Mouse (Mus musculus) testis, postnatal 10 days (tissue): ENCODE results near the gene Myh2.

ENCODE experiments used
- DNase-seq: peaks from one replicate; pipeline ENCODE4 v3.0.0; 2021; ENCODE audit warnings: low spot score

Gene Myh2

DNA sequence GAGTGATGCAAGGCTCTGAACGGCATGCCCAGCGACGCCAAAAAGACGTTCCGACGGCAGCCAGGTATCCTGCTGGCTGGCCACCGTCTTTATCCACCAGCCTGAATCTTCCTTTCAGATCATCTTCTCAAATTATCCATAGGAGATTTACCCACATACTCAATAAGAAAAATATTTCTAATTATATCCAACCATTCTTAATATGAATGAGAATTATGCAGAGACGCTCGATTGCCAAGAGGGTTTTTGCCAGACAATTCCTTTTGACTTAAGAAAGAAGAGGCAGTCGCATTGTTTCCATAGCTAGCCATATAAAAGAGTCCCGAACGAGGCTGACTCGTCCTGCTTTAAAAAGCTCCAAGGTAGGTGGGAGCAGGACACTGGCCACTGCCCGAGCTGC is at the start of gene Myh2:
Myh2 (plus strand) TSS at position 301 of the 400 bp plus-strand sequence.
- no peak for DNase-seq

DNA sequence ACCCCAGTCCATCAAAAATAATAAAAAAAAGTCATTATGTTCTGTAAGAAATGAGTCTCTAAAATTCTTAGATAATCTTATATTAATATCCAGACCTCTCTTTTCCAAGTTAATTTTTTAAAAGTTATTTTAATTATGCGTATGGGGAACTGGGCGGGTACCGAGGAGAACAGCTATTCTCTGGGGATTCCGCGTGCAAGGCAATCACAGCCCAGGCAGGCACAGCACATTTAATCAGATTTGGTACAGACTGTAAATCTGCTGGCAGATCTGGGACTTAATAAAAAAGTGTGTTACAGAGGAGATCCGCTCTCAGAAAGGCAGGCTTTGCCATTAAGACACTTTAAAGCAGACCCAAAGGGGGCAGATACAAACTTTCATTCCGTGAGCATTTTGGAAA is 45.9 kb upstream of the Myh2 start:
- no peak for DNase-seq

DNA sequence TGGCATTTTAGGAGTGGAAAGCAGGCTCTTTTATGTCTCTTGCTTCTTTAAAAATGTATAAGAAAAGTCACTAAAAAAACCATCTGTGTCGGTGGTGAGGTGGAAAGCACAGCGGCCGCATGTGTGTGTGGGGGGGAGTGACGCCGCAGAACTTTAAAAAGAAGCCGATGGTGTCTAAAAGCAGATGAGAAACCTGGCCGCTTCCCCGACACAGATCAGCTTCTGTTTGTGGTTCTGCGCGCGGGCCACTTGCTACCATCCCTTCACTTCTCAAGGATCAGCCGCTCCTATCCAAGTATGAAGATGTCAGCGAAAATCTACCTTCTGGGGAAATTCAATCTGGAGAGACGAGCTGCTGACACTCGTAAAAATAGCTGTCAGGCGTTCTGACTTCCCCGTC is 45.5 kb upstream of the Myh2 start:
- no peak for DNase-seq

DNA sequence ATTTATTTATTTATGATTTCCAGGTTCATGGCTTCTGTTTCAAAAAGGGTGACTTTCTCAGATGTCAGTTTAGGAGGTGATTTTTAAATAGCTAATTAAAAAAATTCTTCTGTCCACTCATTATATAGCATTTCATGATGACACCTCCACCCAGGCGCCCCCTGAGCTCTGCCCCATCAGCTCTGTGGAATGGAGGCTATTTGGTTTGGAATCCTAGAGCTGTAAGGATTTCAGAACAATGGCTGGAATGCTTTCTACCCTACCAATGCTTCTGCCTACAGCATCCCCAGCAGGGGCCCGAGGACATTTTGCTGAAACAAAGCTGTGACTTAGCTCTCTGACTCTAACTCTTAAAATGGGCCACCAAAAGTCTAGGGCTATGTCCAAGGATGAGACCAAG is 37.3 kb upstream of the Myh2 start:
- DNase-seq, result no peak

DNA sequence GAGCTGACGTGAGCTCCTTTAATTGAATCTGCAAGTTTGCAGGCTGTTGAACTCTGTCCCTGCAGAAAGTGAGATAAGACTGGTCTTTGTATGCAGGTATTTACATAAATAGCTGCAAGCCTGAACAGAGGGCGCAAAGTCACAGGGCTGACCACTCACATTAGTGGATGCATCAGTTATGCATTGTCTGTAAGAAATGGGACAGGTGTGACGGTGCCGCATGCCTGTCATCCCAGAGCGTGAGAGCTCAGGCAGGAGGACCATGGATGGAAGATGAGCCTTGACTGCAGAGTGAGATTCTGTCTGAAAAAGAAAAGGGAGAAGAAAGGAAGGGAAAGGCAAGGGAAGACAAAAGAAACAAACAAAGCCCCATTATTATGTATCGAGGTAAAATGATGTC is 36.2 kb upstream of the Myh2 start:
- no peak for DNase-seq

DNA sequence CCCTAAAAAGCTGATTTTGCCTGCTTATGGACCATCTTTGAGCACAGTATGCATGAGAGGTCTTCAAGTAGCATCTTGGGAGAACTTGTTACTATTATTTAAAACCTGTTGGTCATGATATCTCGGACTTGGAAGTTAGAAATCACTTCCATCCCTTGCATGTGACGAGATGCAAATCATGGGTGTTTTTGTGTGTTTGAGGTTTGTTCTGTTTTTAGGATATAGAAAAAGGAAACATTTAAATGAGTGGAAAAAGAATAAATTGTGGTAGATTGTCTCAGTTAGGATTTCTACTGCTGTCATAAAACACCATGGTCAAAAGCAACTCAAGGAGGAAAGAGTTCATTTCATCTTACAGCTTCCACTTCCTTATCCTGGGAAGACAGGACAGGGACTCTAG is 35.3 kb upstream of the Myh2 start:
- no peak for DNase-seq

DNA sequence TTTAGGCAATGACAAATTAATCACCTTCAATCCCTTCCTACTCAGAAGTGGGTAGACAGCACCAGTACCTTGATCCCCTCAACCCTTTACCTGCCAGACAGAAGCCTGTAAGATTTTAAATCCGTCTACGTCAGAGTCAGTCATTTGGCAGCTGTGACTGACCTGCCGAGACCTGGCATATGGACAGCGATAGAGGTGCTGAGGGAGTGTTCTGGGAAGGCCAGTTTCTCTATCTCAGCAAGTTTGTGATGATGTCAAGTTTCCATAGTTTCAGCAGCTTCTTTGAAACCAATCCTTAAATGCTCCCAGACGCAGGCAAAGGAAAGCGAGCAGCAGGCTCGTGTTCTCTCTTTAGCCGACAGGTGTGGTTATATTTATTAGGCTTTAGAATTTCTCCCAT is 31.3 kb upstream of the Myh2 start:
- no peak for DNase-seq

DNA sequence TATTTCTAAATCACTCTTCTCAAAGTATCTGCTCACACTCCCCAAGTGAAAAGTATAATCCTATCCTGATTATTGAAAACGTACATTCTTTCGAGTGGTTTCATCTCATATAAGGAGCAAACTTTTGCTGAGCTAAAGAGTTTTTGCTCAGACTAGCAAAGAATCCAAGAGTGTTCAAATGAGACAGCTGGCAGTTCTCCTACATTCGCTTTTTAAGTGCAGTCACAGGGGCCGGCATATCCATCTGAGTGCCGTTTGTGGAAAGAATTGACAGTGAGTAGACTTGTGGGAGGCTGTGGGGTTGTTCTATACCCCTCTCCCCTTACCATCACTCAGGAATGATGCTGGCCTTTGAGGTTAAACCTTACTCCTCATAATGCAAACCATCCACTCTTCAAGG is 30.7 kb upstream of the Myh2 start:
- no peak for DNase-seq

DNA sequence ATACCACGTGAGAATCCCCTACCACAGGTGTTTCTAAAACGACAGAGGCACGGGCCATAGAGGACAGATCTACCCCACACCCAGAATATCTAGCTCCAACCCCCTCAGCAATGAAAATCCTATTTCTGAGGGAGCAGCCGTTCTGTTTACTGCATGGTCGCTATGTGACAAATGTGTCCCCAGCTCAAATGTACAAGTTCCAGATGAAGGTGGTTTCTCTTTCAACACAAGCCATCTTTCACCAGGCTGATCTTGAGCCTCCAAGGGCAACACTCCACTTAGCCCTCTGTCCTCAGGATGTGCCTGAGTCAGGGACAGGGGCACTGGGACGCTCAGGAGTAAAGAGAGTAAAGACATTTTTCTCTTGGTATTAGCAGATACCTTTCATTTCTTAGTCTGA is 29.8 kb upstream of the Myh2 start:
- DNase-seq, result no peak

DNA sequence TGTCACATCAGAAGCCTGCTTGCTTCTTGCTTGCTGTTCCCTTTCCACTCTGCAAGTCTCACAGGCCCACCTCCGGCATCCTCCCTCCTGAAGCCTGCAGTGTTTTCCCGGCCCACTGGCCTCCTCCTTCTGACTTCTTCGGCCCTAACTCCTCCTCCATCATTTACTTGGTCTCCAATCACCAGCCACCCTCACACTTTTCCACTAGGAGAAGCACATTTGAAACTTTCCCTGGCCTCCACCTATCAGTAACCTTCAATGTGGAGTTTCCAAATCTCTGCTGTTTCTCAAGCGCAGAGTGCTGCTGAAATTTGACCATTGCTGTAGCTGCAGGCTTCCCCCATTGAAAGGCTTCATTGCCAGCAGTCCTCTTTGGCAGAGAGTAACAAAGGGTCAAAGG is 28.8 kb upstream of the Myh2 start:
- no peak for DNase-seq

DNA sequence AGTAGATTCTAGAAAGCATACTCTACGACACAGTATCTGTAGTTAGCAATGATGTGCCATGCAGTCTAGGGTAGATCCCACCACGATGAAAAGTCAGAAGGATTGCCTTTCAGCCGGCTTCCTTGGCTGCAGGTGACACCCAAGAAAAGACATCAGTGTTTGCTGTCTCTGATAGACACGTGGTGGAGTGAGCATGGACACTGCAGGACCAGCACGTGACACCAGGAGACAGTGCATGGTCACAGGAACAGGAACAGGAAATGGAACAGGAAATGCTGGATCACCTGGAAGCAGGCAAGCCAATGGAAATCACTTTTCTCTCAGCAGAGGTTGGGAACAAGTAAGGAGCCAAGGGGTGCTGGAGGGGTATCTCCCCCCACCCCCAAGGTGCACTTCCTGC is 27.8 kb upstream of the Myh2 start:
- no peak for DNase-seq

DNA sequence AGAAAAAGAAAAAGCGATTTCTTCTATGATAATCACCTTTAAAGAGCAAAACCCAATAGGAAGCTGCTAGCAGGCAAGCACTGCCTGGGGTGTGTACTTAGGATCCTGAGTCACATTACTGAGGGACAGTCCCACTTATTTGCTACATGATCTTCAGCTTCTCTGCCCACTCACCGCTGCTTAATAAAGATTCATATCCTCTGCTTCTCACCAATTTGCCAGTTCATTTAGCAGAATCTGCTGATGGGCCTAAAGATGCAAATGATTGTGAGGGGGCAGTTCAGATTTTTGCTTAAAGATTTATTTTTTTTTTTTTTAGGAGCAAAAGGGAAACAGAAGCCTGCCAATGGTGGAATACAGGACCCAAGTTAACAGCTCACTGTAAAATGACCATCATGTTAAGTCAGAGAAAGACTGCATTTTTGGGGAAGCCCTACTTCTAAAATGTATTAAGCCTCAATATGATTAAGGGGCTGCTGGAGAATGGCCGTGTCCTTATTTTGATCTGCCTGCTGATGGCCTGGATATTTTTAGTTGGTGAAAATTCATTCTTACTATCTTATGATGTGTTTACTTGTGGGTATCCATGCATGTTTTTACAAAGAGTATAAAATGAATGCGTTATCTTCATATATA is 26.8 kb upstream of the Myh2 start:
- no peak for DNase-seq

DNA sequence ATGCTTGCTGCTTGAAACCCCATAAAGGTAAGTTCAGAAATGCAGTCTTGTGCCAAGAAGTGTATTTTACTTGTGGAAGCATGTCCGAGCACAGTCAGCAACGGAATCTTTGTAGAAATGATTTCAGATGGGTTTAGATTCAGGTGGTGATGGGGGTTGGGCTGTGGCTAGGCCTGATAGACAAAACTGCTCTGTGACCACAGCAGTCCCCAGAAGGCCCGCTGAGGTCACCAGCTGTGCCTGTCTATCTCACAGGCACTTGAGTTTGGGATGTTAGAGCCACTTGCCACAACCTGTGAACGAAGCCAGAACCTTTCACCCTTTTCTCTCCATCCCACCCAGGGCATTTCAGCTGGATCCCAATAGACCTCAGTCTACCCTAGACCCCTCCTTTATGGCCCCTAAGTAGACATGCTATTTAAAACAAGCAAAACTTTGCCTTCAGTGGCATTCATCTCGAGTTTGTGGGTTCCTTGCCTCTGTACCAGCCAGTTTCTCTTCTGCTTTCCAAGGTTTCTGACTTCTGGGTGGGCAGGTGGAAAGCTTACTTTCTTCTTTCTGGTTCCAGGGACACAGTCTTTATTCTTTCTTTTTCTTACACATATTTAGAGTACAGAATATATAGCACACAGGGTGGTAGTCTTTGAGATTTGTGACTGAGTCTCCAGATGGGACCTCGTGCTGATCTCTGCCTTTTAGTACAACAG is 26.1 kb upstream of the Myh2 start:
- no peak for DNase-seq

DNA sequence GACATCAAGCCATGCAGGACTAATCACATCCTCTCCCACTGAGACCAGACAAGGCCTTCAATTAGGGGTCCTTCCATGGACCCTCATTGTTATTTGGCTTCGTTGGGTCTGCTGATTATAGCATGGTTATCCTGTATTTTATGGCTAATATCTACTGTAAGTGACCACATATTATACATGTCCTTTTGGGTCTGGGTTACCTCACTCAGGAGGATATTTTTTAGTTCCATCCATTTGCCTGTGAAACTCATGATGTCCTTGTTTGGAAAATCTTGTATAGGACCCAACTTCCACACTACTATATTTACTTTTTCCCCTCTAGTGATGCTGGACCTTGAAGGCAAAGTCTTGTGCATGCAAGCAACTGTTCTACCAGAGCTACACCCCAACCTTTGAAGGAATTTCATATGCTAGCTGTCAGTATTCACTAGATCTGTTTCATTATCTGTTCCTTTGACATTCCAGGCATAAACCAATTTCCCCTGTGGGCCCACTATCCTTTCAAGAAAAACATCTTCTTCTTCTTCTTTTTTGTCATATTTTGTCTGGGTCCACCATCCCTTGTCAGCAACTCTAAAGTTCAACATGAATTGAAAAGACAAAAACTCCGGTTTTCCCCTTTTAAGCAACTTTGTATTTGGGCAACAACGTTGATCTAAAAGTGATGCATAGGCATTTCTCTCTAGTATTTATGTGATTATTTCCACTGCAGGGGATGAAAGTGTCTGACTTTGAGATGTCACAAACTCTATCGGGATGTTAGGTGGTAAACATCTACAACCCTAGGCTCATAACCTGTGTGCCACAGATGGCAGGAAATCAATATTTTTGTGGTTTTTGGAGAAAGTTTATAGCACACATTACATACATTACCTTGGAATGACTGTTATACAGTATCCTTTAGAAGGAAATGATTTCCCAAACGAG is 25.1 kb upstream of the Myh2 start:
- no peak for DNase-seq

DNA sequence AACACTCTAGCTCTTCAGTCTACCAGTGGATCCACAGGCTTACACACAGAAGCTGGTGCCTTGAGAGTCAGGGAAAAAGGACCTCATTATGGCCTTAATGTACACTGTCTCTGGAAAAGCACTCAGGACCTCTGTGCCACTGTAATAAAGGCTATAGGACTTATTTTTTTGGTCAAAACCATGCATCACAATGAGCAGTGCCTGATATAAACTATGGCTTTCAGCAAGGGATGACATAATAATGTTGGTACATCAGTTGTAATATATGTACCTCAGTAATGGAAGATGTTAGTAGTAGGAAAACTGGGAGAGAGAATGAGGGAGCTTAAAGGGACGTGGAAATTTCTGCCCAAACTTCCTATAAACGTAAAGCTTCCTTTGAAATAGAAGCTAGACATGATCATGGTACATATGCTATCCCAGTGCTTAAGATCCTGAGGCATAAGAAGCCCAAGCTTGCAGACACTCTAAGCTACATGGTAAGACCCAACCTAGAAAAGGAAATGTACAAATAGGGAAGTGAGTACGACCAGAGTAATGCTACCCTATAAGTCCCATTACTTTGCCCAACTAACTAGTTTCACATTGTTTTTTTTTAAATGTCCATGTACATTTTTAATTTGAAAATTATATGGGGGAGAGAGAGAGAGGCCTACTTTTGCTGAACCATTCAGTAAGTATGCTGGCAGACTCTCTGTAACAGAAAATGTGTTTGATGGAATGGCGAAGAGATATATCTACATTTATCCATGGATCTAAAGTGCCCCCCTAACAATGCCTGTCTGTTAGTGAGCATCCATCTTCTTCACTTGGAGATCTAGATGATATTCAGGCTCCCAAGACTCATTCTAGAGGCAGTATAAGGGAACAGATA is 24.2 kb upstream of the Myh2 start:
- no peak for DNase-seq

DNA sequence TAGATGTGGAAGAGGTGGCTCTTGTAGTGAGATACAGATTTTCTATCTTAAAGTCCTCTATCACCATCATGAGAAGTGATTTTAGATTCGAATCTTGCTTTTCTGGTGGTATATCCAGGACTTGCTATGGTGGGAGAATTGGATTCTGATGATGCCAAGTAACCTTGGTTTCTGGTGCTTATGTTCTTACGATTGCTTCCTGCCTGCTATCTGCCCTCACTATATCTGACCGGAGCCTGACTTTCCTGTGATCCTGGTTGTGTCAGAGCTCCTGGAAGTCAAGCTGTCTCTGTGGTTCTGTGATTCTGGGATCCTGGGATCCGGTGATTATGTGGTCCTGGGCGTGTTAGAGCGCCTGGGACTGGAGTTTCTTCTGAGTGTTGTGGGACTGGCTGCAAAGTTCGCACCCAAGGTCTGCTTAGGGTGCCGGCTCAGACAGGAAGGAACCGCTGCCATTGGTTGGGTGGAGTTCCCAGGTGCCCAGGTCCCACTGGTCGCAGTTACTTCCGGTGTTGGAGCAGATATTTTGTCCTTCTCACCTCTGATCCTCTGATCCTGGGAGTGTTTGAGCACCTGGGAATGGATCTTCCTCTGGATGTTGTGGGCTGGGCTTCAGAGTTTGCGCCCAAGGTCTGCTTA is 23.4 kb upstream of the Myh2 start:
- no peak for DNase-seq

DNA sequence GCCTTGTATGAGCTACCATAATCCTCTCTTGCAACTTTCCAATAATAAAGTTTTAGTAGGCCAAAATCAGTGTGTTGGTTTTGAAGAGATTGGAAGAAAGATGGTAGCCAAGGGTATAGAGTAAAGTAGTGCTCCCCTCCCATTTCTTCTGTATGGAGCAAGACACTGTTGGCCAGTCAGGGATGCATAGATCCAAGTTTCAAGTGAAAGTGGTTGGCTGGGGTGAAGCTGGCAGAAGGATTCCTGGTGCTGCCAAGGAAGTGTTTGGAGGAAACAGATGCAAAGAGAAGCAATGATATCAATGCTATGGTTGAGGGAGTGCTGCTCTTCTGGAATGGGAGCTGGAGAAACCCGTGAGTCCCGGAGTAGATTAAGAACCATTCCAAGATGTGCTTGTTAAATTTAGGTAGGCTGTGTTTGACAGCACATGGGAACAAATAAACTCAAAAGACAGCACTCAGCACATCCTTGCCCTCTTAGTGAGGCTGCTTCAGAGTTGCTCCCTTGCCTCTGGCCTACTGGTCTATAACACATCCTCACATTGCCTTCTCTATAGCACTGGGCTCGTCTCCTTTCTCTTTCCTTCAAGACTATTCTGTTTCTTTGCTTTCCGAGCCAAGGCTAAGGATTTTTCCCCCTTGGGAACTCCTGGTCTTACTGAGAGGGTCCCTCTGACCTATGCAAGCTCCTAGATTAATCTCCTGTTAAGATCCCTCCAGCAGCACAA is 22.4 kb upstream of the Myh2 start:
- no peak for DNase-seq

DNA sequence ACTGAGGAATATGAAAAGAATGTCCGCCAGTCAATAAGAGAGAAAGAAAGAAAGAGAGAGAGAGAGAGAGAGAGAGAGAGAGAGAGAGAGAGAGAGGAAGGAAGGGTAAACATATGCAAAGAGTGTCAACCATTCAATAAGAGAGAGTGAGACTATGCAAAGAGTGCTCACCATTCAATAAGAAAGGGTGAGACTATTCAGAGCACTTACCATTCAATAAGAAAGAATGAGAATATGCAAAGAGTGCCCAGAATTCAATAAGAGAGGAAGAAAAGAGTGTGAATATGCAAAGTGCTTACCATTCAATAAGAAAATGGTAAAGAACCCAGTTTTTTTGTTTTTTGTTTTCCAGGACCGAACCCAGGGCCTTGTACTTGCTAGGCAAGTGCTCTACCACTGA is 20.6 kb upstream of the Myh2 start:
- DNase-seq, result no peak

DNA sequence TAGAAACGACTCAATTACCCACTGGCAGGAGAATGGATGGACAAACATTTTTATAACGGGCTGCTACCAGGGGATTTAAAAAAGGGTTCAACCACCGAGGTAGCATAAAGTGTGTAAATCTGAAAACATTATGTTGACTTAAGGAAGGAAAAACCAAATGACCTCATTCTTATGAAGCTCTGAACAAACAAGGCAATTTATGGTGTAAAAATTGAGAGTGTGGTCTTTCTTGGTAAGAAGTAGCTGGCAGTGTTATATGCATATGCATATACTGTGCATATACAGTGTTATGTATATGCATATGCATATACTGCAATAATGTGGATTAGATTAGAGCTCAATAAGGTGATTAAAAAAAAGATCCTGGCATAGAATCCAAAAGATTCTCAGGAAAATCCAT is 19.7 kb upstream of the Myh2 start:
- no peak for DNase-seq

DNA sequence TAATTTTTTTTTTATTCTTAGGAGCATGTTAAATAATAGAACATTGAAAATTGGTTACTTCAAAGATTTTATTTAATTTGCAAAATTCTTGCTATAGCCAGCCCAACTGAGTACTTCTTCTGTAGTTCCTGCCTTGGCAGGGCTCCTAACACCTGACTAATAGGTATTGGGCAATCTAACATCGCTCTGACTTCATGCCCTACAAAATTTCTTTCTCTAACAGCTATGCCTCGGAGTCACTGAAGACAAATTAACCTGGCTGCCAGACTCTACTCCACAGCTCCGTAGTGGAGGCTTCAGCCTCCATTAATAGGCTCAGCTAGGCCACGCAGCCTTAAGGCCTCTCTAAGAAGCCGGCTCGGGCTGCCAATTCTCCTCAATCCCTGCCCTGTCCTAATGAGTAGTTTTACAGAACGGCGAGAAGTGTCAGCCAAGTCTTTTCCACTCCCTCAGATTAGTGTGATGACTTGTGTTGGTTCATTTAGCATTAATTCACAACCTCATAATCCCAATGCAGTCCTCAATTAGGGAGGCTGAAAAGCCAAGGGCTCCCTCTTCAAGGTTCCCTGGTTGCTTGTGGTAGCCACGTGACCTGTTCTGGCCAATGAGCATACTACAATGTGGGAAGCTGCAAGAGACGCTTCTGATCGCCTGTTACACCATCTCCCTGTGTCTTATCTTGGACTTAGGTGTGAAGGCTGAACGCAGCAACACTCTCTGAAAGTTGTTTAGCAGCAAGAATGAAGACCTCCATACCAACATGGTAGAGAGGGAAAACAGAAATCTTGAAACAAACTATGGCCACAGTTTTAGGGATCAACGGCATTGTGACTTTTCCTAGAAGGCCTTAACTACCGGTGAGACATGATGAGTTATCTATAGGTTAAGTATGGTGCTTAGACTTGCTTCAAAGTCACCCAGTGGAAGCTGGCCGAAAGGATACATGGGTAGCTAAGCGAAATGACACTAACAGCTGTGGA is 18.9 kb upstream of the Myh2 start:
- no peak for DNase-seq
